Mouse (Mus musculus): ENCODE measurements around the gene Hmgn5. TPM values are rescaled to one million over a fixed set of nuclear protein-coding genes. Genes with fewer than 3 reads are reported as not detected.

Hmgn5 gene
- 16.2 and 20.0 TPM in 2 replicates for polyA plus RNA-seq (2016; fragmentation: Nextera tagmentation; extraction: Ambion mirVana)

DNA sequence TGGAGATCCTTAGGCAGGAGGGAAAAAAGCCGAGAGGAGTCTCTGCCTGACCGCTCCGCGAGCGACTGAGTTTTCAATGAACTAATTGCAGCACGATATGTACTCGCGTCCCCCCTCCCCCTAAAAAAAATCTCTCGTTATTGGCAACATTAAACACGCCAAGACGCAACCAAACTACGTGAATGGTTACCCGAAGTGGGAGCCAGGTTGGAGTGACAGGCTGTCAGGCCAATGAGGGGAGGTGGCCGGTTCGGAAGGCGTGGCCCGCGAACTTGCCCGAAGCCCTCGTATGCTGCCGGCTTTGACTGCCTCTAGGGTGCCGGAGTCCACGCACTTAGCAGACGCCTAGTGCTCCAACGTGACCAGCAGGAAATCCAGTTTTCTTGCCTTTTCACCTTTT lies at the start of gene Hmgn5:
Gene Hmgn5 (minus strand): TSS at position 122 of the 400 bp plus-strand sequence.
- DNase-seq (ENCODE audit: low spot score) = peak; percentile 95
- Histone ChIP-seq H3K9me3 (no peaks in the 10 kb centered on the region), H3K36me3 (no peaks in the 10 kb centered on the region), H3K4me3 (peak within 1 kb of the TSS; percentile 57), H3K27me3 (ENCODE audit: insufficient read depth, poor library complexity, severe bottlenecking) (no peaks in the 10 kb centered on the region), H3K27ac (peak within 1 kb of the TSS; percentile 79), H3K4me1 (no peaks in the 10 kb centered on the region)
- WGBS = 20% methylated on average over 25 of the region's 25 CpGs

DNA sequence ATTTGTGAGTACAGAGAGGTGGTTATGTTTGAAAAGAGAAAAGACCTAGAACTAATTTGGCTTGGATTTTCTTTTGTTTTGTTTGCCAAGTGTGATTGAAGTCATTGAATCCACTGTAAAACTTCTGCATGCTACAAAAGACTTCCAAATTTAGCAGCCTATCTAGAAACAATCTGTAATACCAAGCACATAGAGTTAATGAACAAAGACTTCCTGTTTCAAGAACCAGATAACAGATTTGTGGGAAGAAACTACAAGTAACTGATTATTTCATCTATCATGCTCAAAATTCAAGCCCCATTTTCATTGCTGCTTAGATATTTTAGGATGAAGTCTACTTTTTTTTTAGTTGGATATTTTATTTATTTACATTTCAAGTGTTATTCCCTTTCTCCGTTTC lies 34.6 kb upstream of the Hmgn5 start:
- DNase-seq (ENCODE audit: low spot score) = no peak
- WGBS = 58% methylated on average over 1 of the region's 1 CpGs
- H3K9me3 ChIP-seq = no peaks in the 10 kb centered on the region

DNA sequence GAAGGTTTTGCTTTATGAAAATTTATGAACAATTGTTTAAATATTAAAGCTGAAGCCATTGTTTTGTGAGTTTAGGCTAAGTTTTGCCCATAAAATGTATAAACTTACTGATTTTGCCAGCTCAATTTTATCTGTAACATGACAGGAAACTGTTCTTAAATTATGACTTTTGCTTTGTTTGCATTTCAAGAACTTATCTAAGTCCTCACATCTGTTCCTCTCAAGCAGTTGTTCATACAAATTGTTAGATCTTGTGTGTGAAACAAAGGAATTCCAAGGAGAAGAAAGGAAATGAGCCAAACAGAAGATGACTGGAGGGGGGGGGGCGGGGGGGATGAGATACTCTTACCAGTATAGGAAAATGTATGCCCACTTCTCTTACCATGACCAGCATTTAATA lies 13.0 kb upstream of the Hmgn5 start:
- no peaks in the 10 kb centered on the region for H3K27me3 ChIP-seq (ENCODE audit: insufficient read depth, poor library complexity, severe bottlenecking)
- H3K4me1 ChIP-seq = no peaks in the 10 kb centered on the region
- no peaks in the 10 kb centered on the region for H3K36me3 ChIP-seq
- no peak for DNase-seq (ENCODE audit: low spot score)
- H3K27ac ChIP-seq = no peak overlapping the region
- 70% methylated on average over 1 of the region's 1 CpGs for WGBS
- H3K9me3 ChIP-seq = no peaks in the 10 kb centered on the region
- H3K4me3 ChIP-seq = no peak overlapping the region

More for the DNA sequence above, 34.6 kb upstream of the Hmgn5 start:
- Histone ChIP-seq H3K27me3 (ENCODE audit: insufficient read depth, poor library complexity, severe bottlenecking) (no peaks in the 10 kb centered on the region), H3K4me1 (no peaks in the 10 kb centered on the region), H3K4me3 (no peak overlapping the region), H3K36me3 (no peaks in the 10 kb centered on the region), H3K27ac (no peak overlapping the region)

DNA sequence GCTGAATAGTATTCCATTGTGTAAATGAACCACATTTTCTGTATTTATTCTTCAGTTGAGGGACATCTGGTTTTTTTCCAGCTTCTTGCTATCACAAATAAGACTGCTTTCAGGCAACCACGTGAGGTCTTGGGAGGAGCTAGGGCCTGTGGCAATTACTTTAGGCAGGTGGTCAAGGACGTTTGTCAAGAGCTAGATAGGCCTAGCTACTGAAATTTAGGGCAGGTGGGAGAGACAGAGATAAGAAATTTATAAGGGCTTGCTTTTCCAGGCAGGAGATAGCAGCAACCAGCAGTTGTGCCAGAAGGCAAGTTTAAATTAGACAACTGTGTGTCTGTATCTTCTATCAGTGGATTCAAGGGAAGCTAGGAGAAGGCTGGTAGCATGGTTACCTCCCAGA lies 7.7 kb upstream of the Hmgn5 start:
- no peak for DNase-seq (ENCODE audit: low spot score)
- Histone ChIP-seq H3K4me1 (no peaks in the 10 kb centered on the region), H3K27me3 (ENCODE audit: insufficient read depth, poor library complexity, severe bottlenecking) (no peaks in the 10 kb centered on the region), H3K4me3 (no peak overlapping the region), H3K36me3 (no peaks in the 10 kb centered on the region), H3K27ac (no peak overlapping the region), H3K9me3 (no peaks in the 10 kb centered on the region)
- 58% methylated on average over 2 of the region's 2 CpGs for WGBS

DNA sequence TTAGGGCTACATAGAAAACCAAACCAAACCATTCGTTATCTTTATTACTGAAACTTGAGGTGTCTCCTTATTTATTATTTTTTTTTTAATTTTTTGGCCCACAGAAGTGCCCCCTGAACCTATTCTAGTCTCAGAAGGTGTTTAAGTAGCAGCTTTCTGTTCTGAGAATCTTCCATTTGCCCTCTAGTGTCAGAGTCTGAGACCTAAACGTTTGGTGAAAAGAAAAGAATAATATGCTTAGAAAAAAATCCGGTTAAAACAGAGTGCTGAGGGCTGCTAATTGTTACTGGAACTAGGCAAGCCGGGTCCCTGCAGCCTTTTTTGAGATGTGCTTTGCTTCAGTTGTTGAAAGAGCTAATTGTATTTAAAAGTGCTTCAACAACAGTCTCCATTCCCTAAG lies 962 bp upstream of the Hmgn5 start:
- H3K27me3 ChIP-seq (ENCODE audit: insufficient read depth, poor library complexity, severe bottlenecking) = no peaks in the 10 kb centered on the region
- H3K4me1 ChIP-seq = no peaks in the 10 kb centered on the region
- H3K27ac ChIP-seq = peak overlapping the region; percentile 79; the same call in 1 of the 2 replicates
- no peak for DNase-seq (ENCODE audit: low spot score)
- peak overlapping the region; percentile 57 for H3K4me3 ChIP-seq
- 31% methylated on average over 4 of the region's 4 CpGs for WGBS
- no peaks in the 10 kb centered on the region for H3K36me3 ChIP-seq
- no peaks in the 10 kb centered on the region for H3K9me3 ChIP-seq

DNA sequence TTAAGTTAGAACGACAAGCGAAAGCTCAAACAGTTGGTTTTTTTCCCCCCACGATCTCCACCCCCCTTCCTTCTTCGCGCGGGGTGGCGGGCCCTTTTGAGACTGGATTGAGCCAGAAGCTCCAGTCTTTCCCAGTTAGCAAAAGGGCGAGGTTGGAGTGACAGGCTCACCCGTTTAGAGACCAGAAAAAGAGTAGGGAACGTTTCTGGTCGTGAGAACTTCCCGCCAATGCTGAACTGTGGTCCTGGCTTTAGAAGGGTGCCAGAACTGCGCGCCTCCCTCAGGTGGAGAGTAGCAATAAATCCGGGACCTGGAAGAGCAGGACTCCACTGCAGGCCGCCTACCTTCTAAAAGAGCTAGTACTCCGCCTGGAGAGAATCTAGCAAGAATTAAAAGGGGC lies 482 bp upstream of the Hmgn5 start:
- H3K9me3 ChIP-seq = no peaks in the 10 kb centered on the region
- no peaks in the 10 kb centered on the region for H3K36me3 ChIP-seq
- DNase-seq (ENCODE audit: low spot score) = peak; percentile 74
- H3K4me1 ChIP-seq = no peaks in the 10 kb centered on the region
- peak overlapping the region; percentile 57 for H3K4me3 ChIP-seq
- 17% methylated on average over 17 of the region's 17 CpGs for WGBS
- H3K27me3 ChIP-seq (ENCODE audit: insufficient read depth, poor library complexity, severe bottlenecking) = no peaks in the 10 kb centered on the region
- H3K27ac ChIP-seq = peak overlapping the region; percentile 79

DNA sequence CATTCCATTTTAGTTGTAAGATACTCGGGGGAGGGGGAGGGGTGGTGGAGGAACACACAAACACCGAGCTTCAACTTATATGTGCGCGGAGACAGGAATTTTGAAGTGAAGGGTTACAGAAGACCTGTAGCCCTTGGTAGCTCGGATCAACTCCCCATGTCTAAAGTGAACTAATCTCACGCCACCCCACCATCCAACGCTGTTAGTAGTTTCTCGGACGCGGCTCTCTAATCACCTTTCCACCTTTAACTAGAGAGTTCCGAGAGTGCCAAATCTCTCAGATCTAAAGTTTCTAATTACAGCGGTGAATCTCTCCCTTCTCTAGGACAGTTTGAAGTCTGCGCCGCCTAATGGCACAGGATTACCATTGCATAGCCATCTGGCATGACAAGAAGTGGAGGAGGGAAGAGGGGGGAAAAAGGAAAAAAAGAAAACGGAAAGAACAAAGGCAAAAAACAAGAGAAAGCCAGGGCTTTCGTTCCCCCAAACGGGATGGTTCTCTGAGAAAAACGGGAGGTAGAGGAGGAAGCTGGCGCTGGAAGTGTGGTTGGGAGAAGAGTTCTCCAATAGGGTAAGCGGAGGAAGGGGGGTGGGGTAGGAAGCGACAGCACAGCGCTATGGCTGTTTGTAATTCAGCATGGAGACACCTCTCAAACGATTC lies 703 bp downstream of the Hmgn5 start:
- peak; percentile 78 for DNase-seq (ENCODE audit: low spot score)
- H3K27me3 ChIP-seq (ENCODE audit: insufficient read depth, poor library complexity, severe bottlenecking) = no peaks in the 10 kb centered on the region
- H3K4me1 ChIP-seq = no peaks in the 10 kb centered on the region
- H3K36me3 ChIP-seq = no peaks in the 10 kb centered on the region
- no peaks in the 10 kb centered on the region for H3K9me3 ChIP-seq
- H3K4me3 ChIP-seq = peak overlapping the region; percentile 57
- 16% methylated on average over 23 of the region's 23 CpGs for WGBS
- H3K27ac ChIP-seq = peak overlapping the region; percentile 72

DNA sequence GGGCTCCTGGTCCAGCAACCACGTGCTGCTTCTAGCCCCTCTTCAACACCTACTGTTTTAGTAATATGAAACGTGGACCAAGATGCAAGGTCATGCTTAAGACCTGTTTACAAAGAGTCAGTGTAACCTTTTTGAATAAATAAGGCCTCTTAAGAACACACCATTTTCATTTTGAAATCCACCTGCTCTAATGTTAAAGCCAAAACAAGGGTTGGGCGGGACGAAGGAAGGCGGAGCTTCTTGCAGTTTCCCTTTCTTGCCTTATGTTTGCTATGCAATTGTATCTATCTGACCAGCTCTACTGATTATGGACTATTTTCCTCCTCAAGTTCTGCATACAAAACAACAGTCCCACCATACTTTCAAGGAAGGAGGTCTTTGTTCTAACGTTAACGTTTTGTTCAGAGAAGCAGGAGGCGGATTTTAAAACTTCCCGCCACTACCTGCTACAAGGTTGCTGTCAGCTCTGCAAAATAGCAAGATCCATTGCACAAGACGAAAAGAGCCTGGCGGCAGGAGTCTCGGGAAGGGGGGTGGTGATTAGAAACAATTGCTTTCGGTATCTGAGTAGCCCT lies 1.5 kb downstream of the Hmgn5 start:
- WGBS = 37% methylated on average over 13 of the region's 13 CpGs
- H3K27ac ChIP-seq = peak overlapping the region; percentile 72; the same call in 1 of the 2 replicates
- peak overlapping the region; percentile 57 for H3K4me3 ChIP-seq
- no peaks in the 10 kb centered on the region for H3K27me3 ChIP-seq (ENCODE audit: insufficient read depth, poor library complexity, severe bottlenecking)
- no peaks in the 10 kb centered on the region for H3K4me1 ChIP-seq
- no peaks in the 10 kb centered on the region for H3K36me3 ChIP-seq
- DNase-seq (ENCODE audit: low spot score) = no peak
- no peaks in the 10 kb centered on the region for H3K9me3 ChIP-seq

DNA sequence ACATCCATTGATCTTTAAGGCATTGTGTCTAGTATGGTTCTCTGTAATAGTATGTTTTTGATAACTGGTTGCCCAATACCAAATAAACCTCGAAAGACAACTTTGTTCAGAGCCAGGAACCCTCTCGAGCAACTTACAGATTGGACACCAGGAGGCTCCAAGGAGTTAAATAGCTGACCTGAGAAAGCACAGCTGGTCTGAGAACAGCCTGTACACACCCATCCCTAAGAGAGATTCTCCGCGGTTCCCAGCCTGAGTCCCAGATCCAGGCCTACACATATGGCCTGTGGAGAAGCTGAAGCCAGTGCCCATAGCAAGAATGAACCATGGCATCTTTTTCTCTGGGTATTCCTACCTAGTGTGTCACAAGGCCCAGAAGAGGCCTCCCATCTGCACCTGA lies 11.9 kb downstream of the Hmgn5 start:
- H3K4me1 ChIP-seq = no peaks in the 10 kb centered on the region
- H3K27ac ChIP-seq = no peak overlapping the region
- DNase-seq (ENCODE audit: low spot score) = no peak
- H3K36me3 ChIP-seq = peaks cover 4% of the 10 kb centered on the region; the same call in 1 of the 2 replicates
- H3K4me3 ChIP-seq = no peak overlapping the region
- H3K27me3 ChIP-seq (ENCODE audit: insufficient read depth, poor library complexity, severe bottlenecking) = no peaks in the 10 kb centered on the region
- 83% methylated on average over 4 of the region's 4 CpGs for WGBS
- no peaks in the 10 kb centered on the region for H3K9me3 ChIP-seq

Other genes with a start within 250 kb of the Hmgn5 start
- gene Brwd3, start 179.0 kb downstream of the Hmgn5 start, polyA plus RNA-seq (2016; fragmentation: Nextera tagmentation; extraction: Ambion mirVana) = 3.2 and 3.3 TPM in 2 replicates
- gene Sh3bgrl, start 82.0 kb upstream of the Hmgn5 start, polyA plus RNA-seq (2016; fragmentation: Nextera tagmentation; extraction: Ambion mirVana) = 80.1 and 91.7 TPM in 2 replicates
- gene Gm6377, start 183.4 kb upstream of the Hmgn5 start, polyA plus RNA-seq (2016; fragmentation: Nextera tagmentation; extraction: Ambion mirVana) = 0.06 TPM in 1 of 2 replicates, not detected in the other